Mouse (Mus musculus) heart, embryonic 10.5 days (tissue): ENCODE measurements around the gene 2010300C02Rik. TPM values are rescaled to one million over a fixed set of nuclear protein-coding genes. Genes with fewer than 3 reads are reported as not detected.

ENCODE experiments used
- DNase-seq: peaks from one replicate; pipeline ENCODE4 v3.0.0-alpha.2; 2017; ENCODE audit warnings: low spot score
- H3K27ac ChIP-seq: fragments of 300-500 bp; sonication (generic); 2 replicates; pipeline ENCODE4 v1.5.1; 2016; ENCODE audit warnings: mild to moderate bottlenecking
- H3K27me3 ChIP-seq: fragments of 300-500 bp; sonication (generic); 2 replicates; pipeline ENCODE4 v1.6.1; 2016; ENCODE audit warnings: mild to moderate bottlenecking; ENCODE audit not compliant: poor library complexity, insufficient read depth, severe bottlenecking
- H3K36me3 ChIP-seq: fragments of 300-500 bp; sonication (generic); 2 replicates; pipeline ENCODE4 v1.6.1; 2016; ENCODE audit warnings: mild to moderate bottlenecking, moderate library complexity
- H3K4me1 ChIP-seq: fragments of 300-500 bp; sonication (generic); 2 replicates; pipeline ENCODE4 v1.6.1; 2016; ENCODE audit warnings: mild to moderate bottlenecking
- H3K4me3 ChIP-seq: fragments of 300-500 bp; sonication (generic); 2 replicates; pipeline ENCODE4 v1.5.1; 2016; ENCODE audit warnings: mild to moderate bottlenecking, moderate library complexity
- H3K9me3 ChIP-seq: fragments of 300-500 bp; sonication (generic); 2 replicates; pipeline ENCODE4 v1.6.1; 2016; ENCODE audit warnings: mild to moderate bottlenecking, moderate library complexity
- WGBS: fragments of 180-500 bp; shearing (Covaris S2); methylation state at CpG from one replicate; pipeline ENCODE4 v1.1.7; 2016; 5-methylcytosine and 5-hydroxymethylcytosine counted together
- polyA plus RNA-seq: library from polyadenylated mRNA; unstranded; fragments of >200 nt; fragmentation: Nextera tagmentation; extraction: Ambion mirVana; gene quantifications from 2 replicates; pipeline ENCODE4 v1.2.1, GENCODE M21; 2016

The 2010300C02Rik gene
- 2.5 and 3.4 TPM in 2 replicates for polyA plus RNA-seq

- Histone ChIP-seq H3K27ac (peak within 1 kb of the TSS; percentile 75), H3K36me3 (no peaks in the 10 kb centered on the region), H3K4me3 (peak within 1 kb of the TSS; percentile 74), H3K27me3 (peaks cover 36% of the 10 kb centered on the region), H3K9me3 (no peaks in the 10 kb centered on the region), H3K4me1 (peaks cover 14% of the 10 kb centered on the region)
- under 1% methylated on average over 61 of the region's 69 CpGs for WGBS
- DNase-seq = no peak
Observed at GRCm38 (mm10) chr1:37719761-37720640, at the start of gene 2010300C02Rik. 2010300C02Rik (minus strand) TSS chr1:37720085.

GRCm38 (mm10) chr1:37759407-37759806 lies 39.5 kb upstream of the 2010300C02Rik start:
- no peak for DNase-seq
- Histone ChIP-seq H3K36me3 (no peaks in the 10 kb centered on the region), H3K27me3 (no peaks in the 10 kb centered on the region), H3K9me3 (no peaks in the 10 kb centered on the region), H3K4me1 (no peaks in the 10 kb centered on the region), H3K27ac (no peak overlapping the region), H3K4me3 (no peak overlapping the region)

GRCm38 (mm10) chr1:37744650-37745259 lies 24.9 kb upstream of the 2010300C02Rik start:
- DNase-seq = no peak

GRCm38 (mm10) chr1:37742602-37743270 lies 22.9 kb upstream of the 2010300C02Rik start:
- no peaks in the 10 kb centered on the region for H3K9me3 ChIP-seq
- WGBS = 77% methylated on average over 14 of the region's 14 CpGs
- no peak overlapping the region for H3K27ac ChIP-seq
- H3K4me1 ChIP-seq = no peaks in the 10 kb centered on the region
- H3K4me3 ChIP-seq = no peak overlapping the region
- no peaks in the 10 kb centered on the region for H3K27me3 ChIP-seq
- no peaks in the 10 kb centered on the region for H3K36me3 ChIP-seq
- DNase-seq = no peak

More at GRCm38 (mm10) chr1:37744650-37745259, 24.9 kb upstream of the 2010300C02Rik start:
- H3K27ac ChIP-seq = no peak overlapping the region
- no peaks in the 10 kb centered on the region for H3K27me3 ChIP-seq
- H3K36me3 ChIP-seq = no peaks in the 10 kb centered on the region
- no peak overlapping the region for H3K4me3 ChIP-seq
- no peaks in the 10 kb centered on the region for H3K4me1 ChIP-seq
- H3K9me3 ChIP-seq = no peaks in the 10 kb centered on the region
- WGBS = 71% methylated on average over 9 of the region's 9 CpGs

- no peaks in the 10 kb centered on the region for H3K36me3 ChIP-seq
- H3K4me3 ChIP-seq = no peak overlapping the region
- no peak for DNase-seq
- H3K27me3 ChIP-seq = no peaks in the 10 kb centered on the region
- no peaks in the 10 kb centered on the region for H3K4me1 ChIP-seq
- 92% methylated on average over 11 of the region's 11 CpGs for WGBS
- no peaks in the 10 kb centered on the region for H3K9me3 ChIP-seq
- no peak overlapping the region for H3K27ac ChIP-seq
Observed at GRCm38 (mm10) chr1:37742126-37742525, 22.2 kb upstream of the 2010300C02Rik start.

GRCm38 (mm10) chr1:37740161-37740802 lies 20.4 kb upstream of the 2010300C02Rik start:
- Histone ChIP-seq H3K27me3 (no peaks in the 10 kb centered on the region), H3K27ac (no peak overlapping the region), H3K4me3 (no peak overlapping the region), H3K9me3 (no peaks in the 10 kb centered on the region), H3K36me3 (no peaks in the 10 kb centered on the region), H3K4me1 (no peaks in the 10 kb centered on the region)
- WGBS = 62% methylated on average over 8 of the region's 8 CpGs
- no peak for DNase-seq

- no peak overlapping the region for H3K4me3 ChIP-seq
- no peak for DNase-seq
- no peaks in the 10 kb centered on the region for H3K9me3 ChIP-seq
- WGBS = 59% methylated on average over 2 of the region's 2 CpGs
- H3K27me3 ChIP-seq = no peaks in the 10 kb centered on the region
- H3K27ac ChIP-seq = no peak overlapping the region
- no peaks in the 10 kb centered on the region for H3K36me3 ChIP-seq
- H3K4me1 ChIP-seq = no peaks in the 10 kb centered on the region
Observed at GRCm38 (mm10) chr1:37738895-37739294, 19.0 kb upstream of the 2010300C02Rik start.

- no peak overlapping the region for H3K27ac ChIP-seq
- H3K27me3 ChIP-seq = no peaks in the 10 kb centered on the region
- 79% methylated on average over 4 of the region's 4 CpGs for WGBS
- no peak for DNase-seq
- H3K4me3 ChIP-seq = no peak overlapping the region
- H3K4me1 ChIP-seq = no peaks in the 10 kb centered on the region
- H3K9me3 ChIP-seq = no peaks in the 10 kb centered on the region
- no peaks in the 10 kb centered on the region for H3K36me3 ChIP-seq
Observed at GRCm38 (mm10) chr1:37737045-37737444, 17.2 kb upstream of the 2010300C02Rik start.

GRCm38 (mm10) chr1:37735932-37736331 lies 16.0 kb upstream of the 2010300C02Rik start:
- H3K9me3 ChIP-seq = no peaks in the 10 kb centered on the region
- H3K27me3 ChIP-seq = no peaks in the 10 kb centered on the region
- no peak overlapping the region for H3K27ac ChIP-seq
- no peak for DNase-seq
- H3K36me3 ChIP-seq = no peaks in the 10 kb centered on the region
- WGBS = 88% methylated on average over 5 of the region's 5 CpGs
- H3K4me1 ChIP-seq = no peaks in the 10 kb centered on the region
- H3K4me3 ChIP-seq = no peak overlapping the region

GRCm38 (mm10) chr1:37734841-37735240 lies 15.0 kb upstream of the 2010300C02Rik start:
- no peak for DNase-seq
- WGBS = 75% methylated on average over 7 of the region's 7 CpGs
- Histone ChIP-seq H3K4me1 (no peaks in the 10 kb centered on the region), H3K9me3 (no peaks in the 10 kb centered on the region), H3K36me3 (no peaks in the 10 kb centered on the region), H3K27me3 (no peaks in the 10 kb centered on the region), H3K4me3 (no peak overlapping the region), H3K27ac (no peak overlapping the region)

- H3K36me3 ChIP-seq = no peaks in the 10 kb centered on the region
- H3K27ac ChIP-seq = no peak overlapping the region
- no peak overlapping the region for H3K4me3 ChIP-seq
- 86% methylated on average over 8 of the region's 8 CpGs for WGBS
- no peaks in the 10 kb centered on the region for H3K9me3 ChIP-seq
- no peak for DNase-seq
- no peaks in the 10 kb centered on the region for H3K4me1 ChIP-seq
- no peaks in the 10 kb centered on the region for H3K27me3 ChIP-seq
Observed at GRCm38 (mm10) chr1:37729353-37729752, 9.5 kb upstream of the 2010300C02Rik start.

- H3K27me3 ChIP-seq = no peaks in the 10 kb centered on the region
- H3K4me1 ChIP-seq = no peaks in the 10 kb centered on the region
- no peak for DNase-seq
- H3K4me3 ChIP-seq = no peak overlapping the region
- no peaks in the 10 kb centered on the region for H3K9me3 ChIP-seq
- 55% methylated on average over 10 of the region's 10 CpGs for WGBS
- H3K27ac ChIP-seq = no peak overlapping the region
- no peaks in the 10 kb centered on the region for H3K36me3 ChIP-seq
Observed at GRCm38 (mm10) chr1:37728053-37728452, 8.2 kb upstream of the 2010300C02Rik start.
